Mouse (Mus musculus) lung, adult 2 months (tissue): ENCODE data around the gene Hlx.

Source experiments
- CTCF ChIP-seq: fragments of 200-500 bp; IDR thresholded peaks from 2 replicates; pipeline ENCODE4 v1.5.1; 2011; ENCODE audit warnings: mild to moderate bottlenecking, low read length, control low read depth; ENCODE audit not compliant: insufficient read depth
- POLR2A ChIP-seq: fragments of 200-500 bp; IDR thresholded peaks from 2 replicates; pipeline ENCODE4 v1.6.1; 2011; ENCODE audit warnings: low read depth, mild to moderate bottlenecking, control low read depth, low read length, borderline replicate concordance; ENCODE audit errors: extremely low read depth

- no peak for TF ChIP-seq CTCF
- no peak for TF ChIP-seq POLR2A
Observed at GRCm38 (mm10) chr1:184723899-184724298, 8.5 kb downstream of the Hlx start.
